Mouse (Mus musculus) right cerebral cortex, postnatal 25 days (tissue): ENCODE results near the gene Gdf15.

Source experiments
- DNase-seq: peaks from one replicate; pipeline ENCODE4 v3.0.0; 2022

Gdf15 gene

GRCm38 (mm10) chr8:70627041-70627440, 5.2 kb downstream of the Gdf15 start:
- DNase-seq: no peak

- no peak for DNase-seq
These were observed 7.2 kb downstream of the Gdf15 start for GRCm38 (mm10) chr8:70625104-70625503.

GRCm38 (mm10) chr8:70622220-70622619, 10.0 kb downstream of the Gdf15 start:
- DNase-seq: no peak

- DNase-seq: no peak
These were observed 13.3 kb downstream of the Gdf15 start for GRCm38 (mm10) chr8:70618888-70619334.

- DNase-seq: no peak
These were observed 14.3 kb downstream of the Gdf15 start for GRCm38 (mm10) chr8:70617985-70618384.

- no peak for DNase-seq
These were observed 15.6 kb downstream of the Gdf15 start for GRCm38 (mm10) chr8:70616645-70617044.

- no peak for DNase-seq
These were observed 16.4 kb downstream of the Gdf15 start, which contains the start of gene Lrrc25 for GRCm38 (mm10) chr8:70615894-70616293. TSS of gene Lrrc25 (plus strand) at chr8:70616155.

GRCm38 (mm10) chr8:70615281-70615680, 17.0 kb downstream of the Gdf15 start:
- DNase-seq: no peak

GRCm38 (mm10) chr8:70614469-70614868, 17.8 kb downstream of the Gdf15 start:
- DNase-seq: no peak

- DNase-seq: no peak
These were observed 18.5 kb downstream of the Gdf15 start for GRCm38 (mm10) chr8:70613763-70614162.

GRCm38 (mm10) chr8:70611849-70612248, 20.4 kb downstream of the Gdf15 start:
- peak; percentile 80 for DNase-seq

- peak; percentile 73 for DNase-seq
These were observed 21.2 kb downstream of the Gdf15 start for GRCm38 (mm10) chr8:70610796-70611771.

GRCm38 (mm10) chr8:70609849-70610795, 22.1 kb downstream of the Gdf15 start:
- DNase-seq: peak; percentile 86

GRCm38 (mm10) chr8:70609368-70609848, 22.8 kb downstream of the Gdf15 start:
- DNase-seq: peak; percentile 74

- no peak for DNase-seq
These were observed 23.4 kb downstream of the Gdf15 start, which contains the start of gene Ssbp4 for GRCm38 (mm10) chr8:70608749-70609367. TSS of gene Ssbp4 (minus strand) at chr8:70608872.

GRCm38 (mm10) chr8:70607898-70608748, 24.1 kb downstream of the Gdf15 start:
- DNase-seq: no peak

GRCm38 (mm10) chr8:70607603-70607897, 24.7 kb downstream of the Gdf15 start:
- no peak for DNase-seq

GRCm38 (mm10) chr8:70606780-70607602, 25.3 kb downstream of the Gdf15 start:
- DNase-seq: no peak

GRCm38 (mm10) chr8:70605871-70606779, 26.1 kb downstream of the Gdf15 start:
- no peak for DNase-seq

- no peak for DNase-seq
These were observed 27.7 kb downstream of the Gdf15 start for GRCm38 (mm10) chr8:70604558-70604957.
